Mouse (Mus musculus) brain, embryonic 18.5 days (tissue): ENCODE results near the gene Rnf167.

Experiments used
- DNase-seq: peaks from one replicate; pipeline ENCODE4 v3.0.0-alpha.2; 2012; ENCODE audit warnings: low read depth, low spot score

Gene Rnf167

DNA sequence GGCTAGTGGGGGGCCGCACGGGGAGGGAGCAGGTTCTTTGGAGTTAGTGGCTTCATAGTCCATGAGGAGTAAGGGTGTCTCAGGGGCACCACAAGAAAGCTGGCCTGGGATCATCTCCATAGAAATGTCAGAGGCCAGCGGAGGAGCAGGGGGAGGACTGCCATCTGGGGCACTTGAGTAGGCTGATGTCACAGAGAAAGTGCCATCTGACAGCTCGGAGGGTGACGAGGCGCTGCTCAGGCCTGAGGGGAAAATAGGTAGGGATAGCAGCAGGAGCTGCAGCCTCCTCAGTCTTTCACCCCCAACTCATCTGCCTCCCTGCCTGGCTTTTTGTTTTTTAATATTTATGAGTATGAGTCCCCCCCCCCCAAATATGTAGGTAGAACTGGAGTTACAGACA is 27.0 kb downstream of the Rnf167 start:
- DNase-seq: no peak

DNA sequence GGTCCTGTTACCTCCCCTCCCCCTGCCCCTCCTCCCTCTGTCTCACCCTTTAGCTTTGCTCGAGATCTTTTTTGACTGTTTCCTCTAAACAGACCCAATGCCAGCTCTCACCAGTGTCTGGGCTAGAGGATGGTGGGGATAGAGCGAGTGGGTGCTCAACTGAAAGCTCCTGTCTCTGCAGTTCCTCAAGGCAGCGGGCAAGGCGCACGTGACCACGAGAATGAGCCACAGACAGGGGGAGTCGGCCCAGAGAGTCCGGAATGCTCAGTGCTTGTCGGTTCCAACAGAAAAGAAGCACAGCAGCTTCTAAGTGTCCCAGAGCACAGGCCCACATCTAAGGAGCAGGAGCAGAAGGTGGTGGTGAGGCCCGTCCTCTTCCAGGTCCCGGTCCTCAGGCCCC is 27.5 kb downstream of the Rnf167 start:
- DNase-seq: no peak

DNA sequence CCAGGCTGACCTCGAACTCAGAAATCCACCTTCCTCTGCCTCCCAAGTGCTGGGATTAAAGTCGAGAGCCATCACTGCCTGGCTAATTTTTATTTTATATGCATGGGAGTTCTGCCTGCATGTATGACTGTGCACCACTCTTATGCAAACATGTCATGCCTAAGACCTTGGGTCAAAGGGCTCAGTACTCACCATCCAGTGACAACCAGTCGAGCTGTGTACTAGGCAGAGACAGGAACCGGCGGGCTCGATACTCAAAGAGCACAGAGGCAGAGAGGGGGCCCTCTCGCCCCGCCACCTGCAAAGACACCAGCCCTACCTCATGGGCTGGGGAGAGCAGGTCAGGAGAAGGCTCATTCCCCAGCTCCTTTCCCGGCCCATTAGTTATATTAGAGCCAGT is 31.1 kb downstream of the Rnf167 start:
- no peak for DNase-seq

DNA sequence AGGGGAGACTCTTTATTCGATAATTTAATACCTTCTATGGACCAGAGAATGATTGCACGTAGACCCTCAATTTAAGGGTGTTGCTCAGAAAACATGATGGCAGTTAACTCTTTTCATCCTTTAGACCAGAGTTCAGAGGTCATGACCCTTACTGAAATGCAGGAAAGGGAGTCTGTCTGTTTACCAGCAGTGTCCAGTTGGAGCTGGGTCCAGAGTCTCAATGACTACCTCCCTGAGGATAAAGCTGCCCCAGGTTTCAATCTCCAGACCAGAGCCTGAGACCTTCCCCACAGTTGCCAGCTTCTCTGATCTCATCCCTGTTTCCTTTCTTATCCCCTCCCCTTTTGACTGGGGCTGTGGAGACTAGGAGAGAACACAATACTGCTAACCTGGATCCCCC is 31.5 kb downstream of the Rnf167 start:
- DNase-seq: no peak

DNA sequence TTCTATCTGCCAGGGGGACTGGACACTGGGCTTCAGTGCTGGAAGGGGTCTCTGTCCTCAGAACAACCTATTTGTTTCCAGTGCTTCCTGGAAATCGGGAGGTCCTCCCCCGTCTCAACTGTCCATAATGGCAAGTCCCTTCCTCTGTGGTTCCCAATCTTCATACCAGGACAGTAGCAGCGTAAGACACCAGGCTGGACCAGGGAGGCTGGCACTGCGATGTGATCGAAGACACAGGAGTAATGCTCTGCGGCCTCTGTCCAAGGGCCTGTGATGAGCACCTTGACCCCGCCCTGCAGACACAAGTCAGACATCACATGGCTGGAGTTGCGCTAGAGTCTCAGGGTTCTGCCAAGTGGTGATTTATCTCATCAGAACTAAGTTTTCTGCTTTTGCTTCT is 32.3 kb downstream of the Rnf167 start:
- DNase-seq: no peak

DNA sequence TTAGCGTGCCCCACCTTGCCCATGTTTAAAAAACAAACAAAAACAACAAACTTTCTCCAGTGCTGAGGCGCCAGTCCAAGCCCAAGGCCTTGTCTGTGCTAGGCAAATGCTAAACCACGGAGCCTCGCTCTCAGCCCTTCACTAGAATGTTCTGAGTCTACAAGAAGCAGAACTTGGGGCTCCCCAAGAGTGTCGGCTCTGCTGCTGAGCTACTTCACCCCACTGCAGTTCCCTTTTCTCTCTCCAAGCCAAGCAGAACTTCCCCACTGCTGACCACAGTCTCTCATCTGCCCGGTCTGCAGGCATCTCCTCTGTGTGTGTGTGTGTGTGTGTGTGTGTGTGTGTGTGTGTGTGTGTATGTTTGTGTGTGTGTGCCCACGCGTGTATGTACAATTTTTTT is 32.9 kb downstream of the Rnf167 start:
- no peak for DNase-seq

DNA sequence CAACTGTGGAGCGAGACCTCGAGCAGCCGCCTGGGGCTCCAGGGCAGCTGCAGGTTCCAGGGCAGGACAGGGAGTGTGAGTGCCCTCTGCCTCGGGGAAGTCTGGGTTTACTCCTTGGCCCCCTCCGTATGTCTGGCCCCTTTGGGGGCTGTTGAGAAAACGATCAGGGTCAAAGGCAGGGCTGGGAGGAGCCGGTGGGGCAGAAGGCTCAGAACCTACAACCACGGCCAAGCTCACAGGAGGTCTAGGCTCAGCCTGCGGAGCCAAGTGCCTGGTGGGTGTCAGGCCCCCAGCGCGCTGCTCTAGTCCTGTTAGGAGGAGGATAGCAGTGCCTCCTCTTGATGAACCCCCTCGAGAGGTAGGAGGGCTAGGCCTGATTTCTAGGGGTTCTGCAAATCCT is 34.1 kb downstream of the Rnf167 start:
- no peak for DNase-seq

DNA sequence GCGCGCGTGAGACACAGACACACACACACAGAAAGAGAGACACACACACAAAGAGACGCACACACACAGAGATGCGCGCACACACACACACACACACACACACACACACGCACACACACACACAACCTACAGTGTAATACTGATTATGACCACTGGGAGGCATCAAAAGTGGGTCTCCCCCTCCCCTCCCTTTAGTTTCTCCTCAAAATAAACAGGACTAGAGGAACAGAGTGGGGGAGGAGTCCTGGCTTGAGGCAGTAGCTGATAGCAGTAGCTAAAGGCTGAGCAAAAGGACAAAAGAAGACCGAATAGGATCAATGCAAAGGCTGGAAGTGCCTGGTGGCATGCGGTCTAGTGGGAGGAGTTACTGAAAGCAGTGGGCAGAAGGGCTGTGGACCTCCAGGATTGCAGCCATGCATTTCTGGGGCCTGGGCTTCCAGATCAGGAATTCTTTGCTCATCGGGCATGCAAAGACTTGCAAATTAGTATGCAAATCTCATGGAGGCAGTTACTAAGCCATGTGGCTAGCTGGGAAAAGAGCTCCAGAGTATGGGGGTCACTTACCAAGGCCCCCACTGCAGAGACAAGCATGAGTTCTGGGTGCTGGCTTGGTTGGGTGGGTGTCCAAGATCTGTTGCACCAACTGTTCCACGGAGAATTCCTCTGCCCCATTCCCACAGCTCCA is 35.0 kb downstream of the Rnf167 start:
- no peak for DNase-seq

DNA sequence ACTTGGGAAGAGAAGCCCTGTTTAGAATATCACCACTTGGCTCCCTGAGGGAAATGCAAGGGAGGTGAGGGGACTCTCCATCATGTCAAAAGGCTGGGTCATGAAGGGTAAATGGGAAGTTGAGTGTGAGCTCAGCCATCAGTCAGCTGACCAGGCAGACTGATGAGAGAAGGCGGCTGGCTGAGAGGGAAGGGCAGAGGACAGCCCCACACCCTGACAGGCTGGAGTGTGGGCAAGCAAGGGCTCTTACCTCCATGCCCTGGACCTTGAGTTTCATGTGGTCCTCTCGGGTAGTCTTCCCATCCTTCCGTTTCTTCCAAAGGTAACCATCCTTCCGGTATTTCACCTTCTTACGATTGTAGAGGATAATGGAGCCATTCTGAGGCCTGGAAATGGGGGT is 36.6 kb downstream of the Rnf167 start:
- no peak for DNase-seq

DNA sequence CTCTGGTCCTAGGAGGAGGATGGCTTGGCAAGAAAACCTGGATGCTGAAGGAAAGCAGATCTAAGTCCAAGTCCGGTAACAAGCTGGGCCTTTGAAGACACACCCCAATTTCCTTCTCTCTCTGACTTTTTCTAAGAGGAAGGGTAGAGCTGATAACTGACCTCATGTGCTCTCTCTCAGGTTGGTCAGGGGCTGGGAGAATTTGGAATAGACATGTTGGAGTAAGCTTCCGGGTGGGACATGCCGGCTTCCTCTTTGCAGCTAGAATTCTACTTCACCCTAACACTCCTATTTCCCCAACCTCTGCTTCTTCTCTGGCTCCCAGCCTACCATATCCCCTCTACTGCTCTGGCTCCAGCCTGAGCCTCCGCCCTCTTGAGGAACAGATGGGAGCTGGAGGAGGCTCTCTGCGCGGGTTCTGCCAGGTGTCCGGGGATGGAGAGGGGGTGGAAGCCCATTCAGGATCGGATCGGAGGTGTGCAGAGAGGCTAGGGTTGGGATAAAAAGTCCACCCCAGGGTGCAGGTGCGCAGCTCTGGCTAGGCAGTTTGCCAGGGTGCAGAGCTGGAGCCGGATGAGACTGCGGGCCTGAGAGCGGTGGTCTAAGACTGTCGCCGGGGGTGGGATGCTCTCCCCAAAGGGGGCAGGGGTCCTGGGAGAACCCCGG is 40.0 kb downstream of the Rnf167 start:
- DNase-seq: no peak

DNA sequence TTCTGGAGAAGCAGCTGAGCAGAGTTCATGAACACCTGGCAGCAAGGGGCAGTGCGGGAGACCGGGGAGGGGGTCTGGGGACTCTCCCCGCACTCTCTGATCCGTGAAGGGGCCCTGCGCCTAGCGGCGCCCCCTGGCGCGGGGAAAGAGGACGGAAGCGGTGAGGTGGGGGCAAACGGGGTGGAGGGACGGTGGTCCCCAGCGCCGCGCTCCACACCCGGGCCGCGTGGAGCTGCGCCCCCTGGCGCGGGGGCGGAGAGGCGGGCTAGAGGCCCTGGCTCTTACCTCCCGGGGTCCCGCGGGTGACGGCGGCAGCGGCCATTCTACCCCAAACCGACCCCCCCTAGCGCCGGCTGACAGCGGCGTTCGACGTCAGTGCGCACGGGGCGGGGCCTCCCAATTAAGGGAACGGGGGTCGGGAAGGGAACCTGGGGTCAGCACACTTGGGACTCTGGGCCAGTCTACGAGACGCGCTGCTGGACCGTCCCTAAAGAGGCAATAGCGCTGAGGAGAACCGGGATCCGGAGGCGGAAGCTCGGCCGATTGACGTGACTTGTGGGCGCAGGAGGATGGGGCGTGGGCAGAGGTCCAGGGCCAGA is 40.7 kb downstream of the Rnf167 start, which contains the start of gene Camta2:
Gene Camta2 (minus strand): TSS at position 505 of the 599 bp plus-strand sequence.
- DNase-seq: no peak

DNA sequence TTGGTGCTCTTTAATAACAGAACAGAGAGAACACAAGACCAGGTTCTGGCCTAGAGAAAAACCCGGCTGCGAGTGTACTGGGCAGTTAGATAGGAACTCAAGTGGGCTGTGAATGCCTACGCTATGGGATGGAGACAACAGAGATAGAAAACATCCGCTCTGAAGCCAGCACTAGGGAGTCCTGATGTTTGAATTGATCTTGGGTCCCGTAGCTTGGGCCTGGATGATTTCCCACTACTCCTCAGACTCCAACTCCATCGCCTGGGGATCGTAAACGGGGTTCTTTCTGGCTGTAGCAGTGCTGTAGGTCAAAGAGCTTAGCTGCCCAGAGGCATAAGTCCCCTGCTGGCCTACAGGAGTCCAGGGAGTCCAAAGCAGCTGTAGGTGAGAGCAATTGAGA is 41.3 kb downstream of the Rnf167 start:
- DNase-seq: no peak

DNA sequence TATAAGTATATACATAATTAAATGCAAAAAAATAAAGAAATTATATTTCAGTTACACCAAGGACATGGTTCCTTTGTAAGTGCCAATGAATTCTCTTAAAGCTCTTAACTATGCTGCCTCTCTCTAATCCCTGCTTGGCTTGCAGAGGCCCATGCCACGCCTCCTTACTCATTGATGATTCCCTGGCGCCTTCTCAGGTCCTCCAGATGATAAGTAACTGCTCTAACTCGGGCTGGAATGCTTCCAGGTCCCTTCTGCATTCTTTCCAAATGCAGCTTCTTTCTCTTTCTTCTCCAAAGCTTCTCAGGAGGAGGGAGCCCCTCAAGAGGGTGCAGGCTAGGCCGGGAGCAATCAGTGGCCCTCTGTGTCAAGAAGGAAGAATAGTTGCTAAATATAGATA is 42.5 kb downstream of the Rnf167 start:
- no peak for DNase-seq

DNA sequence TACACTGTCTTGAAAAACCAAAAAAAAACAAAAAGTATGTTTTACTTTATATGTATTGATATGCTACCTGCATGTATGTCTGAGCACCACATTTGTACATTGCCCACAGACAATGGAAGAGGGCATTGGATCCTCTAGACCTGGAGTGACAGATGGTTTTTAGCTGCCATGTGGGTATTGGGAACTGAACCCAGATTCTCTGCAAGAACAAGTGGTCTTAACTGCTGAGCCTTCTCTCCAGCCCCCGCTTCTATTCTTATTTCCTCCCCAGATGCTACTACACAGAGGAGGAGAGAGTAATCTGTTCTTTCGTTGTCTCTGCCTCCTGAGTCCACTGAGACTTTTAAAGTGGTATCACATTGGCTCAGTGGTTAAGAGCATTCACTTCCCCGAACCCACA is 46.5 kb downstream of the Rnf167 start:
- no peak for DNase-seq

DNA sequence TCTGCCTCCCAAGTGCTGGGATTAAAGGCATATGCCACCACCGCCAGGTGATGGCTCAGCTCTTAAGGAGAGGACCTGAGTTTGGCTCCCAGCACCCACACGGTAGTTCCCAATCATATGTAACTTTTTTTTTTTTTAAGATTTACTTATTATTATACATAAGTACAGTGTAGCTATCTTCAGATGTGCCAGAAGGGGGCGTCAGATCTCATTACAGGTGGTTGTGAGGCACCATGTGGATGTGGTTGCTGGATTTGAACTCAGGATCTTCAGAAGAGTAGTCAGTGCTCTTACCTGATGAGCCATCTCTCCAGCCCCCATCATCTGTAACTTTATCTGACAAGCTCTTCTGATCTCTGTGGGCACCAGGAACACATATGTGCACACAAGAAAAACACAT is 50.3 kb downstream of the Rnf167 start:
- DNase-seq: no peak

DNA sequence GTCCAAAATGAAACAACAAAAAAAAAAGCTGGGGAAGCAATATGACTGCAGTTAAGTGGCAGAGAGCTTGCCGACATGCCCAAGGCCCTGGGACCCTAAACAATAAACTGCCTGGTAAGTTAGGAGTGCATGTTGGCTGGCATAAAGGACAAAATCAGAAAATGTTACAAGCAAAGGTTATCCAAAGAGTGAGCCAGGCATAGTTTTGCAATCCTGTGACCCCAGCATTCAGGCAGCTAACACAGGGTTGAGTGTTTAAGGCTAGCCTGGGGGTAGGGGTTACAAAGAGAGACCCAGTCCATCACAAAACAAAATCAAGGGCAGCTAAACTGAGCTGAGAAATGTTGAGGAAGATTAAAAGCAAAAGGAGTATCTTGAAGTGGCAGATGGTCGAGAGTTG is 52.0 kb downstream of the Rnf167 start:
- DNase-seq: no peak

DNA sequence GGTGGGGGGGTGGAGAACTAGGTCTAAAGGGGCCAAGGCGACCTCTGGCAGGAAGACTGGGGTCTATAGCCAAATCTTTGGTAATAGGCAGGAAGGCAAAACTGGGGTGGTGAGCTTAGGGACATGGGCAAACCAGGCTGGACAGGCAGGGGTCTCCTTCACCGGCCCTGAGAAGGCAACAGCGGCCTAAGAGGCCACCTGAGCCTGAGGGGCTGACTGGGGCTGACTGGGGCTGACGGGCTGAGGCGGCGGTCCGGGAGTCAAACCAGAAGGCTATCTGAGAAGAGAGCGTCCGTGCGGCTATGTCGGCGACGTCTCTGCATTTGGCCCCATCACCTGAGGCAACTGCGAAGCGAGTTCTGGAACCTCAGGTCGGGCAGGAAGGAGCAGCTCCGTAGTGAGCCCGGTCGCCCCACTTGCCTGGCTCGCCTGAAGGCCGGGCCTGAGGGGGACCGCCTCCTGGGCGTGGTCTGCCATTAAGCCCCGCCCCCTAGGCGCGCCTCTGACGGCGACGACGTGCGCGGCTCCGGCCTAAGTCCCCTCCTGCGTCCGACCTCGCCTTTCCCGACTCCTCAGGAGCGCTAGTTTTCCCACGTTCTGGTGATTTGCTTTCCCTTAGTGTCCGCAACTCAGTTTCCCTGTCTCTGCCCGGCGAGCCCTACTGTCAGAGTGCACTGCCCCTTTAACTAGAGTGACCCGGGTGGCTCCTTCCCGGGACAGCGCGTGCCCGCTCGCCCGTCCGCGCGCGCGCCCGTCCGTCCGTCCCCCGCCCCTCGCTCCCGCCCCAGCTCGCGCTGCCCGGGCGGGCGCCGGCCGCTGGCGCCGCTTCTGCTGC is 52.9 kb downstream of the Rnf167 start, which contains the start of the genes Inca1 and Kif1c:
Gene Inca1 (minus strand): TSS at position 434 of the 835 bp plus-strand sequence.
Gene Kif1c (plus strand): TSS at position 827 of the 835 bp plus-strand sequence.
- peak; percentile 80 for DNase-seq

DNA sequence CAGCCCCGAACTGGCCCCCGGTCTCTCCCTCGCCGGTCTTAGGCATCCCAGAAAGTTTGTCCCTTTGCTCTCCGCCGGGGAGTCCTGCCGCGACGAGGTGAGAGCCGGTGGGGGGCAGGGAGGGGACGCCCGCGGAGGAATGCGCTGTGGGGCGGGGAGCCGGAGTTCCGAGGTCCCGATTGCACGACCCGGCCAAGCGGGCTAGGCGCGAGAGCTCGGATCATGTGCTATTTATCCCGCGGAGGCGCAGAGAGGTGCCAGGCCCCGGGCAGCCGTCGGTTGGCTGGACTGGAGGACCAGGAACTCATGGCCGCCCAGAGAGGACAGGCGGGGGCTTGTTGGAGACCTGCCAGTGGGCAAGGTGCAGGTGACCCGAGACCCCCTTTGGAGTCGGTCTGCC is 53.6 kb downstream of the Rnf167 start:
- no peak for DNase-seq
